Mouse (Mus musculus) kidney, postnatal 4 days (tissue): ENCODE measurements around the gene Epsti1.

Source experiments
- DNase-seq, 2 experiments: peaks; one replicate each; pipeline ENCODE4 v3.0.0; 2021; ENCODE audit warnings: mixed read lengths in 2 of 2

The Epsti1 gene

DNA sequence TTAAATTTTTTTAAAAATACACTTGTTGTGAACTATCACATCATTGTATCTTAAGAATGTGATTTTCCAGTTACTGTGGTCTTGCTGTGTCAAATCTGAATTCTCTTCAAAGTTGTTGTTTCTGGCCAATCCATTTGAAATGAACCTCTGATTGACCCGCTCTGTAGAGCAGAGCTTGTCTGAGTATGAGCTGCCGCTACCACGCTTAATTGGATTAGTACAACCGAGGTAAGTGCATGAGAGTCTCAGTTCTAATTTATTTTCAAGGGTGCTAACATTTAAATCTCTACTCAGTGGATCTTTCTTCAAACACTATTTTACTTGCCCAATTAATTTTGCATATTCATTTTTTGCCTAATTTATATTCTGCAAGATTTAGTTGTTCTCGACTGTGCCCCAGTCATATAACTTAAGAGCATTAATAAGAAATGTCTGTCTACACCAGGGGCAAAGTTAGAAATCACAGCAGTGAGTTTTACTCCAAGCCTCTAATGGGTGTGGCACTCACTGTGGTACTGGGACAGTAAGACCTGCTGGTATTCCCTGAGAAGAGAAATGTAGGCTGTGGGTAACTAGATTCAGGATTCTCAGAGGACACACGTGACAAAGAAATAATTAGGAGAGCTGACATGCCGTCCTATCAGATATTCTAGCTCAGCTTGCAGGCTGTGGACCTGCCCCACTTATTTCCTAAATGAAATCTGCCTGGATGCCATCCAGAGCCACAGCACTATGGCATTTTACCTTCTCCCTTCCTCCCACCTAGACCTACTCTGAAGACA is 111.7 kb downstream of the Epsti1 start:
- no peak for DNase-seq

- no peak for DNase-seq
Observed at GRCm38 (mm10) chr14:78016398-78016797, 112.4 kb downstream of the Epsti1 start.

- no peak for DNase-seq
Observed at GRCm38 (mm10) chr14:78019935-78020334, 115.9 kb downstream of the Epsti1 start.

DNA sequence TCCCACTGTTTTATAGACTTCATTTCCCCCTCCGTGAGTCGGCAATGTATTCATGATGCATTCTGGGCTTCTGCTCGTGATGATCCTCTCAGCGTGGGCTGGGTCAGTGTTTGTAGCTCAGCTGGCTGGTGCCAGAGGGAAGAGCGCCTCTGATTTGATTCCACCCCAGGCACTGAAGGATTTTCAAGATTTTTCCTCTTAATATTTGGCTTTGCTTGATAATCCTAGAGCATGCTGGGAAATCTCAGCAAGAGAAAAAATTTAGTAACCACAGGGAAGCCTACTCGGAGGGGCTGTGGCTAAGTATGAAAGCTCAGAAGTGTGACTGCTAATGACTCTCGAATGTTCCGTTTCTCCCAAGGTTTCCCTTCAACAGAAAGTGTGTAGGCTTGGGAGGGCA is 134.8 kb downstream of the Epsti1 start:
- no peak for DNase-seq

- no peak for DNase-seq
Observed at GRCm38 (mm10) chr14:78040643-78041042, 136.6 kb downstream of the Epsti1 start.

GRCm38 (mm10) chr14:78041886-78042526 is 138.0 kb downstream of the Epsti1 start:
- DNase-seq, result peak; percentile 39 to 51

DNA sequence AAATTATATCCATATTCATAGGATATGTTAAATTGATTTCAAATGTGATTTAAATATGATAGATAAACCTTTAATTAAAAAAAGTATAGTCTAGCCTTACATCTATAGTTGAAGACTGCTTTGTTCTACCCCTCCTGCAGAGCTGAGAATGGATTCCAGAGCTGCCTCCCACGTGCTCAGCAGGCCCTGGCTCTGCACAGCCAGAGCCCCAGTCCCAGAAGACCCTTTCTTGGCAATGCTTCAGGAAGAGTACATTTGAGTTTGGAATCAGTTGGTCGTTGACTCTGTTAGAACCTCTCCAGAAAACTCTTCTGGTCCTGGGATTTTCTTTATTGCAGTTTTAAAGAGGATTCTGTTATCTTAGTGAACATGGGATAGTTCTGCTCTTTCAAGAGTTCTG is 139.0 kb downstream of the Epsti1 start:
- no peak for DNase-seq

DNA sequence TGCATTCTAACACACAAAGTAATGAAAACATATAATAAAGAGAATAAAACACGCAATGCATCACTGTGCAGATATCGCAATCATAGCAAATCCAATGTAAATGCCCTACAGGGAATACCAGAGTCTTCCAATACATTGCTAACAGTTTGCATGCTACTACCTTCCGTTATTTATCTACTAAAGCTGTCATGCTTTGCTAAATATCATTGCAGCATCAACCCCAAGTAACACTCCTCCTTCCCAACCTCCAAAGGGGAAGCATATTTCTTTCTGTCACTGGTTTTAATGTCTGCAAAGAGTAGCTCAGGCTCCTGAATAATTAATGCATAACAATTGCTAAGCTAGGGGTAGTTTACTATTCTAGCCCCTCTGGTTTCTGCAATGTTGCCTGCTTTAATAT is 144.2 kb downstream of the Epsti1 start:
- no peak for DNase-seq

GRCm38 (mm10) chr14:78048674-78049073 is 144.6 kb downstream of the Epsti1 start:
- no peak for DNase-seq
